Comparison of ENCODE assay signal across 11 mouse cellular contexts in genomic region chr10:52331007-52331406, GRCm38 (mm10). TPM values are rescaled to one million over a fixed set of nuclear protein-coding genes. Genes with fewer than 3 reads are reported as not detected.
DNase-seq lines count a peak whose midpoint lies in the region; ATAC-seq and TF ChIP-seq lines count a peak whose summit lies in the region.
"Had no signal": no experiment of that assay in that cellular context is flagged by ENCODE, and none has a peak within 500 bp of the region (broad histone marks: within the 10 kb centered on the region; RNA-seq: fewer than 3 reads in every experiment).

No protein-coding gene starts in this region.

- TF ChIP-seq EP300 in MEL (IDR thresholded peaks at IDR 0.05; ENCODE audit: low read depth in 1 of 2, low read length in 2 of 2), result no peak

- H3K27ac ChIP-seq in hindbrain, embryonic 14.5 days, result no peak overlapping the region
- H3K27ac ChIP-seq in hindbrain, embryonic 13.5 days, result no peak overlapping the region
- H3K27ac ChIP-seq in MEL (ENCODE audit: control insufficient read depth, low read depth, low read length), result no peak overlapping the region
- H3K27ac ChIP-seq: embryonic facial prominence, embryonic 13.5 days had no signal

- H3K9me3 ChIP-seq in hindbrain, embryonic 14.5 days (ENCODE audit: control insufficient read depth, low read length), result no peaks in the 10 kb centered on the region
- no peaks in the 10 kb centered on the region for H3K9me3 ChIP-seq in hindbrain, embryonic 13.5 days
- no peaks in the 10 kb centered on the region for H3K9me3 ChIP-seq in MEL (replicated peaks; ENCODE audit: insufficient read depth, low read length)
- H3K9me3 ChIP-seq: embryonic facial prominence, embryonic 13.5 days had no signal

- intact Hi-C loops in left cerebral cortex, postnatal 10 days (cut with DNase I), result loop anchor here (5.0 kb wide), 1 partner anchor 114 kb away; no protein-coding TSS in a partner anchor

- peak; percentile 75 for DNase-seq in hindbrain, embryonic 14.5 days (ENCODE audit: low spot score)
- DNase-seq in A20 (ENCODE audit: low read depth, low spot score) (peak; percentile 67), MEL (ENCODE audit: low read depth, low spot score) (peak; percentile 64)
- peak; percentile 43 for DNase-seq in embryo, embryonic 11 days
- DNase-seq in left cerebral cortex, postnatal 10 days (ENCODE audit: extremely low spot score in 1 of 2, low spot score in 2 of 2), result peak; percentile 32 to 44
- peak; percentile 49 for DNase-seq in right cerebral cortex, postnatal 4 days
- DNase-seq in urinary bladder, postnatal 4 days (ENCODE audit: low spot score in 2 of 2), result no peak

- TF ChIP-seq RAD21 in MEL (IDR thresholded peaks at IDR 0.05; ENCODE audit: low read depth, low read length), result peak; percentile 93

- H3K27me3 ChIP-seq in hindbrain, embryonic 14.5 days (ENCODE audit: control insufficient read depth, insufficient read depth, low read length), result no peaks in the 10 kb centered on the region
- H3K27me3 ChIP-seq in hindbrain, embryonic 13.5 days, result no peaks in the 10 kb centered on the region
- H3K27me3 ChIP-seq in MEL (ENCODE audit: control insufficient read depth in 1 of 2, insufficient read depth in 2 of 2, low read length in 2 of 2), result no peaks in the 10 kb centered on the region
- H3K27me3 ChIP-seq: embryonic facial prominence, embryonic 13.5 days had no signal

- H3K4me1 ChIP-seq in hindbrain, embryonic 14.5 days (replicated peaks; ENCODE audit: control insufficient read depth, insufficient read depth, low read length), result no peaks in the 10 kb centered on the region
- H3K4me1 ChIP-seq in hindbrain, embryonic 13.5 days (replicated peaks), result no peaks in the 10 kb centered on the region
- H3K4me1 ChIP-seq in MEL (ENCODE audit: control insufficient read depth in 1 of 2, insufficient read depth in 2 of 2, low read length in 2 of 2), result no peaks in the 10 kb centered on the region
- H3K4me1 ChIP-seq: embryonic facial prominence, embryonic 13.5 days had no signal

- no peaks in the 10 kb centered on the region for H3K79me2 ChIP-seq in MEL (ENCODE audit: control insufficient read depth, insufficient read depth, low read length, poor library complexity)

- no peak overlapping the region for H3K4me3 ChIP-seq in hindbrain, embryonic 14.5 days (replicated peaks; ENCODE audit: low read length)
- no peak overlapping the region for H3K4me3 ChIP-seq in hindbrain, embryonic 13.5 days
- H3K4me3 ChIP-seq in MEL (ENCODE audit: control insufficient read depth in 1 of 2, insufficient read depth in 1 of 2, low read depth in 2 of 2, low read length in 2 of 2), result no peak overlapping the region
- H3K4me3 ChIP-seq: embryonic facial prominence, embryonic 13.5 days had no signal

- peak; percentile 30 to 84 (median 76); a peak in 5 of 6 replicates for TF ChIP-seq CTCF in MEL (IDR thresholded peaks at IDR 0.05 in 2 of 3, conservative IDR thresholded peaks at IDR 0.05 in 1 of 3; ENCODE audit: control insufficient read depth in 1 of 3, insufficient read depth in 1 of 3, low read depth in 2 of 3, low read length in 3 of 3, poor library complexity in 1 of 3, severe bottlenecking in 1 of 3)

- no peak overlapping the region for H3K9ac ChIP-seq in hindbrain, embryonic 14.5 days
- no peak overlapping the region for H3K9ac ChIP-seq in hindbrain, embryonic 13.5 days
- H3K9ac ChIP-seq in MEL (ENCODE audit: control insufficient read depth, low read depth, low read length, poor library complexity, severe bottlenecking), result no peak overlapping the region
- H3K9ac ChIP-seq: embryonic facial prominence, embryonic 13.5 days had no signal

- WGBS in hindbrain, embryonic 14.5 days, result 0% methylated on average over 1 of the region's 1 CpGs
- 6% methylated on average over 1 of the region's 1 CpGs for WGBS in hindbrain, embryonic 13.5 days

- no peak overlapping the region for H3K4me2 ChIP-seq in hindbrain, embryonic 14.5 days (replicated peaks)
- no peak overlapping the region for H3K4me2 ChIP-seq in hindbrain, embryonic 13.5 days
- H3K4me2 ChIP-seq: embryonic facial prominence, embryonic 13.5 days had no signal

- H3K36me3 ChIP-seq in hindbrain, embryonic 14.5 days (replicated peaks; ENCODE audit: control insufficient read depth, insufficient read depth), result peaks cover 6% of the 10 kb centered on the region; the same call in 1 of the 2 replicates
- H3K36me3 ChIP-seq in hindbrain, embryonic 13.5 days, result peaks cover 18% of the 10 kb centered on the region
- no peaks in the 10 kb centered on the region for H3K36me3 ChIP-seq in MEL (ENCODE audit: control insufficient read depth in 1 of 2, insufficient read depth in 2 of 2, low read length in 2 of 2)

- ATAC-seq in hindbrain, embryonic 14.5 days (ENCODE audit: low FRiP score), result no peak
- ATAC-seq in hindbrain, embryonic 13.5 days (ENCODE audit: low FRiP score), result no peak

- TF ChIP-seq POLR2A in MEL (IDR thresholded peaks at IDR 0.05; ENCODE audit: control insufficient read depth in 1 of 2, insufficient read depth in 1 of 2, low read depth in 1 of 2, low read length in 2 of 2, poor library complexity in 1 of 2), result no peak

TF ChIP-seq in MEL, 35 proteins besides CTCF, POLR2A, EP300 and RAD21:
- no peak for TF ChIP-seq MXI1 (IDR thresholded peaks at IDR 0.05; ENCODE audit: low read depth, low read length)
- peak; percentile 92 for TF ChIP-seq SMC3 (IDR thresholded peaks at IDR 0.05; ENCODE audit: low read depth, low read length)
- peak; percentile 85 for TF ChIP-seq ZC3H11A (IDR thresholded peaks at IDR 0.05; ENCODE audit: low read depth, low read length)

RNA-seq across cellular contexts. Expression of gene Gm26741, which starts 27.6 kb away (rescaled TPM):
- not detected in 2 replicates for polyA plus RNA-seq in hindbrain, embryonic 14.5 days (2014; fragmentation: Nextera tagmentation; extraction: Ambion mirVana)
- polyA plus RNA-seq in hindbrain, embryonic 13.5 days (2015; fragmentation: Nextera tagmentation; extraction: Ambion mirVana), result not detected in 2 replicates
- not detected in 2 replicates for total RNA-seq in MEL (2012; rRNA removed)
- not detected for polyA plus RNA-seq in MEL (2012; ENCODE audit: insufficient read depth in 1 of 2, insufficient read length in 2 of 2, low read depth in 1 of 2, low replicate concordance in 2 of 2, missing spikeins in 1 of 2)
- not detected for total RNA-seq in left cerebral cortex, postnatal 10 days (2021)
- polyA plus RNA-seq: embryonic facial prominence, embryonic 13.5 days; lung, embryonic 16.5 days; stomach, embryonic 16.5 days had no signal

RNA-seq across cellular contexts. Expression of gene Gopc, which starts 50.9 kb away (rescaled TPM):
- 26.1 and 27.4 TPM in 2 replicates for polyA plus RNA-seq in hindbrain, embryonic 14.5 days (2014; fragmentation: Nextera tagmentation; extraction: Ambion mirVana)
- 24.5 and 26.0 TPM in 2 replicates for polyA plus RNA-seq in hindbrain, embryonic 13.5 days (2015; fragmentation: Nextera tagmentation; extraction: Ambion mirVana)
- total RNA-seq in MEL (2012; rRNA removed), result 6.2 and 6.4 TPM in 2 replicates
- polyA plus RNA-seq in MEL (2012; ENCODE audit: insufficient read depth in 1 of 2, insufficient read length in 2 of 2, low read depth in 1 of 2, low replicate concordance in 2 of 2, missing spikeins in 1 of 2), result 1 to 10 TPM in 1 of 2 experiments, not detected in 1; 8.2 TPM
- total RNA-seq in left cerebral cortex, postnatal 10 days (2021), result 10 to 100 TPM; 59.2 to 61.9 TPM

RNA-seq across cellular contexts. Expression of gene Nepn, which starts 57.8 kb away (rescaled TPM):
- polyA plus RNA-seq in hindbrain, embryonic 14.5 days (2014; fragmentation: Nextera tagmentation; extraction: Ambion mirVana), result not detected in 2 replicates
- not detected in 2 replicates for polyA plus RNA-seq in hindbrain, embryonic 13.5 days (2015; fragmentation: Nextera tagmentation; extraction: Ambion mirVana)
- 0.12 and 0.13 TPM in 2 replicates for total RNA-seq in MEL (2012; rRNA removed)
- polyA plus RNA-seq in MEL (2012; ENCODE audit: insufficient read depth in 1 of 2, insufficient read length in 2 of 2, low read depth in 1 of 2, low replicate concordance in 2 of 2, missing spikeins in 1 of 2), result under 1 TPM in 1 of 2 experiments, not detected in 1; 0.17 TPM
- total RNA-seq in left cerebral cortex, postnatal 10 days (2021), result not detected
- polyA plus RNA-seq: embryonic facial prominence, embryonic 13.5 days; lung, embryonic 16.5 days had no signal

Comparison
In these comparisons a context has a peak if more than half of its experiments do, and no peak if none do; other contexts are left out.
1. DNase-seq: peak in hindbrain, embryonic 14.5 days (single experiment), A20 (single experiment), MEL (single experiment), embryo, embryonic 11 days (single experiment), left cerebral cortex, postnatal 10 days (2 of 2) and right cerebral cortex, postnatal 4 days (single experiment); none in urinary bladder, postnatal 4 days (0 of 2).